Mouse (Mus musculus) embryo, embryonic 11 days (tissue): ENCODE results near the gene Blvrb.

Experiments used
- DNase-seq: peaks from one replicate; pipeline ENCODE4 v3.0.0-alpha.2; 2015

Gene Blvrb

GRCm38 (mm10) chr7:27447419-27448286, at the start of gene Blvrb, which contains the start of gene Sptbn4:
TSS of gene Blvrb (plus strand) at chr7:27447978.
TSS of gene Sptbn4 (minus strand) at chr7:27447686.
- peak; percentile 100 for DNase-seq

GRCm38 (mm10) chr7:27400545-27400944, 47.2 kb upstream of the Blvrb start:
- DNase-seq: no peak

- peak; percentile 73 for DNase-seq
Observed at GRCm38 (mm10) chr7:27402675-27403074, 45.1 kb upstream of the Blvrb start.

- DNase-seq: peak; percentile 42
Observed at GRCm38 (mm10) chr7:27404203-27404942, 43.4 kb upstream of the Blvrb start.

DNA sequence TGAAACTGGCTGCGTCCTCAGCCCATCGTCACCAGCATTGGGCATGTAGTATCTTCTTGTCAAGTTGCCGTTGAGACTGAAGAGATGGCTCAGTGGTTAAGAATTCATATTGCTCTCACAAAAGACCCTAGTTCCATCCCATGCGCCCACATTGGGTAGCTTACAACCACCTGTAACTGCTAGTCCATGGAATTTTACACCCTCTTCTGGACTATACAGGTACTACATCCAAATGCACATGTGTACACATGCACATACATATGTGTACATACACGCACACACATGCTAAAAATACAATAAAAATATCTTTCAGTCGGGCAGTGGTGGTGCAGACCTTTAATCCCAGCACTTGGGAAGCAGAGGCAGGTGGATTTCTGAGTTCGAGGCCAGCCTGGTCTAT, 41.3 kb upstream of the Blvrb start:
- no peak for DNase-seq

DNA sequence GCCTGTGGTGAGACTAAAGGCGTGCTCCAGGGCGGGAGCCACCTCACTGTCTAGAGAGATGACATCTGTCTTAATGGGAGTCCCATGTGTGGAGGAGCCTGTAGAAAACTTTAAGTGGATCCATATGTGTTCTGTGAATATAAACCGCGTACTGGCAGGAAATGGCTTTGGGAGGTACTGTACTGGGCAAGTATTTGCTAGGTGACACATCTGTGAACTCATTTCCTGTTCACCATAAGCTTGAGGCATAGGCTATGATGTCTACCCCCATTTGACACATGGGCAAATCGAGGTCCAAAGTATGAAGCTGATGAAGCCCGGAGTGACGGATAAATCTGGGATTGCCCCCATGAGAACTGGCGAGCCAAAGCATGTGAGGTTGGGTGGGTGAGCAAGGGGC, 40.0 kb upstream of the Blvrb start:
- DNase-seq: no peak

GRCm38 (mm10) chr7:27408379-27409176, 39.2 kb upstream of the Blvrb start:
- DNase-seq: peak; percentile 85

- DNase-seq: no peak
Observed at GRCm38 (mm10) chr7:27417151-27417550, 30.6 kb upstream of the Blvrb start.

DNA sequence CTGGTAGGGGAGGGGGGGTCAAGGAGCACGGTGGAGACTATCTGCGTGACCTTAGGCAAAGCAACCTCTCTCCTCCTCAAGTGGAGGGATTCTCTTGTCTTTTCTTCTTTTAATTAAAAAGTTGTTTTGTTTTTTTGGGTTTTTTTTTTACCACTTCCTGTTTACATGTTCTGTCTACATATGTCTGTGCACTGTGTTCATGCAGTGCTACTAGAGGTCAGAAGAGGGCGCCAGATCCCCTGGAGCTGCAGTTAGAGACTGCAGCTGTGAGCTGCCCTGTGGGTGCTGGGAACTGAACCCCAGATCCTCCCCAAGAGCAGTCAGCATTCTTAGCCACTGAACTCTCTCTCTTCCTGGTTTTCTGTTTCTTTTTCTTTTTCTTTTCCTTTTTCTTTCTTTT, 28.7 kb upstream of the Blvrb start:
- DNase-seq: no peak

DNA sequence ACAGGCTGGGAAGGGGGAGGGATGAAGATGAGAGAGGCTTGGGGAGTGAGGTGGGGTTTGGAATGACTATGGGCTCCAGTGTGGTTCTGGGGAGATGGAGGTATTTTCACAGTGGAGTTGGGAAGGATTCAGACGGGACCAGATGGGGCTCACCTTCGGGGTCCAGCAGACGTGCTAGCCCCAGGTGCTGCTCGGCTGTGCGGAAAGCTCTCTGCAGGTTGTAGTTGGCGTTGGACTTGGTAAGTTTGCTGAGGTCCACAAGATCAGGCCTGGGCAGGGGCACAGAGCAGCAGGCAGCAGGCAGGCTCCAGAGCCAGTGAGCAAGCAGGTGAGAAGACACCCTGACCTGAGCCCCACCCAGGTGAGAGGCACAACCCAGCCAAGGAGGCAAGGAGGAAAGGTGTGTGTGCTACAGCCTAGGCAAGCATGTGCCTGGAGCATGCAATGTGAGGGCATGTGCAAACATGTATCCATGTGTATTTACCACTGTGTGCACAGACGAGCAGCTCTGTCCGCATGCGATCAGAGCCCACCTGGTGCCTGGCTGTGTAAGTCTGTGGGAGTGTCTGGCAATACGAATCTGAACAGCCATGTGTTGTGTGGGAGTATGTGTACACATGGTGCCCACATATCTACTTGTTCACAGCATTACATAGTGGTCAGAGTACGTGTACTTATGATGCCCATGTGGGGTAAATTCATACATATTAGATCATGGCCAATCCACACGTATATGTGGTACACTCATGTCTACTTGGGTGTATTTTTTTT, 24.0 kb upstream of the Blvrb start:
- no peak for DNase-seq

DNA sequence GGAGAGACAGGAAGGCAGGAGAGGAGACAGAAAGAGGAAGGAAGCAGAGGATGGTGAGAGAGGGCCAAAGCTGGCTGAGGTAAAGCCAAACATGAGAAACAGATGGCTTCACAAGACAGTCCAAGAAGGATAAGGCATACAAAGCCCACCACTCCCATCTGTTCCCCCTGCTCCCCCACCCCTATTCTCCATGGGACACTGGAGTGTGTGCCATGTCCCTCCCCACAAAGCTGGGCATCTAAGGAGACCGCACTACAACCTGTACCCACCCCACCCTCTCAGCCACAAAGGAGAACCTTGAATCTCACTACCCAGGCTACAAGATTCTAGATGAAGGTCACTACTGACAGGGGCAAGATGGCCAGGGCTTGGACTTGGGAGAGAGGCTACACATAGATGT, 20.4 kb upstream of the Blvrb start:
- no peak for DNase-seq

DNA sequence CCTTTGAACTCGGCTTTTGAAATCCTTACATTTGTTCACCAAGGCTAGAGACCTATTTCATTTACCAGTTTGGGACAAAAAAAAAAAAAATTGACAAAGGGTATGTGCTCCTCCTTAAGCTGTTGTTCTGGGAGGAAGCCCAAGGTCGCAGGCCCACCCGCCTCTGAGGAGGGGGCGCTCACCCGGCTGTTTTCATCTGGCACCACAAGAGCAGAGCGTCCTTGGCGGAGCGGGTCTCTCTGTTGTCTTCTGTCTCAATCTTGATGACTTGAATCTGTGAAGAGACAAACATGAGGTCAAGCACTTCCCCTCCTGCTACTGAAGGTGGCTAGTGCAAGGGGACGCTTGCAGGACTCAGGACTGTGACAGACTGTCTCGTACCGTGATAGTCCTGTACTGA, 19.8 kb upstream of the Blvrb start:
- no peak for DNase-seq

GRCm38 (mm10) chr7:27429135-27429534, 18.6 kb upstream of the Blvrb start:
- DNase-seq: no peak

DNA sequence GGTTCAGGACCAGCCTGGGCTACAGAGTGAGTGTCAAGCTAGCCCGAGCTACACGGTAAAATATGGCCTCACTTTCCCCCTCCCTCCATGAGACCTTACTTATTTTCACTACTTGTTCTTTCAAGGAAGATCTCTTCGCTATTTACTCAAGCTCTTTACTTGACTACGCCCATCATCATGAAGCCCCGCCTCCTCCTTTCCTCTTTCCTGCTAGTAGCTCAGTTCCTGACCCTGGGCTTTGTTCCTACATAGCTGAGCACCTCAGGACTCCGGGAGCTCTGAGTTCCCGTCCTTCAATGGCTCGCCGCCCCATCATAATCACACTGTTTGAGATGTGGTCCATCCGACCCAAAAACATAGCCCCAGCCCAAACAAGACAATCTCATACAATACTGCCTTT, 14.4 kb upstream of the Blvrb start:
- DNase-seq: no peak

DNA sequence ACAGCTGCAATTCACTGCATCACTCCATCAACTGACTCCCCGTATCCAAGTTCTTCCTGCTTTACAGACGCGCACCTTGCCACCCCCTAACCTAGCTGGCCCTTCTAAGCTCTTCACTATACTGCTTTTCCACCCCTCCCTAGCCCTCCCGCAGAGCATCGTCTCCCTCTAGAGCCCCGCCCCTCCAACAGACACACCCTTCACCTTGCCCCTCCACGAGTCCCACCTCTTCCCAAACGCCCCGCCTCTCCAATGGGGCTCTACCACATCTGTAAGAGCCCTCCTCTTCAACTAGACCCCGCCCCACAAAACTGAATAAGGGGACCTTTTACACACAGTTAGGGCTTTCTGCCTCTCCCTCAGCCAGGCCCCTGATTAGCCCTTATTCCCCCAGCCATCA, 14.0 kb upstream of the Blvrb start:
- no peak for DNase-seq

- peak; percentile 52 for DNase-seq
Observed at GRCm38 (mm10) chr7:27437544-27437943, 10.2 kb upstream of the Blvrb start.

DNA sequence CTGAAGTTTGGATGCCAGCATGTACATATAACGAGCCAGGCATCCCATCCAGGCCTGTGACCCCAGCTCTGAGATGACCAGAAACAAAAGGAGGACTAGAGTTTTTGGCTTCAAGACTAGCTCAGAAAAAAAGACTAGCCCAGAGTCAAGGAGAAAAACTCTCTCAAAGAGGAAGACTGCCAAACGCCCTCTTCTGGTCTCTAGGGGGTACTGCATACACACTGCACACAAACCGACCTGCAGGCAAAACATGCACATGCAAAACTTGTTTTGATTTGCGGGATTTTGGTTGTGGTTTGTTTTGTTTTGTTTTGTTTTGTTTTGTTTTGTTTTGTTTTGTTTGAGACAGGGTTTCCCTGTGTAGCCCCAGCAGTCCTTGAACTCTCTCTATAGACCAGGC, 7.8 kb upstream of the Blvrb start:
- no peak for DNase-seq

DNA sequence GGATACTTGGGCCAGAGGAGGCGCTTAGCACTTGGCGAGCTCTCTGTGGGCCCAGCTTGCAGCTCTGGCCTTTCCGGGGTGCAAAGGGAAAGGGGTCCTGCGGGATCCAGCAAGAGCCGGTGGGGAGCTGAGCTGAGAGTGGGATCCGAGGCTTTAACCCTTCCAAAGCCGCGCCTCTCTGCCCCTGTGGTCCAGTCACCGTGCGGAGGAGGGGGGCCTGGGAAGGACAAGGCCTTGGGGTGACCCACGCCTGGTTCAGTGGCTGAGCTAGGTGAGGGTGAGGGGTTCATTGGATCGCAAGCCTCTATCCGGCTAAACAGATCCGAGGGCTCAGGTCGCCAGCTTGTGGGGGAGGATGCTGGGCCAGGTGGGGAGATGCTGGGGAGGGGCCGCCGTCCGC, 1.7 kb upstream of the Blvrb start:
- DNase-seq: no peak

GRCm38 (mm10) chr7:27446521-27447418, 1.0 kb upstream of the Blvrb start:
- DNase-seq: peak; percentile 56

GRCm38 (mm10) chr7:27448421-27449206, 836 bp downstream of the Blvrb start:
- DNase-seq: no peak
